Mouse (Mus musculus): ENCODE measurements around the gene Pnkp. TPM values are rescaled to one million over a fixed set of nuclear protein-coding genes. Genes with fewer than 3 reads are reported as not detected.
A peak's percentile ranks its signal among the peaks of the same experiment; 100 is the strongest.

Pnkp gene
- polyA plus RNA-seq, 1 experiment from 2014 or later, result 26.6 TPM

GRCm38 (mm10) chr7:44891611-44892010, 34.7 kb downstream of the Pnkp start:
- Histone ChIP-seq H3K4me2 (ENCODE audit: low read depth, low read length) (peak overlapping the region; percentile 88), H3K27me3 (replicated peaks; ENCODE audit: control insufficient read depth, insufficient read depth, low read length) (no peaks in the 10 kb centered on the region), H3K9me3 (ENCODE audit: control insufficient read depth, low read length) (no peaks in the 10 kb centered on the region), H3K4me1 (ENCODE audit: control insufficient read depth, insufficient read depth, low read length) (peaks cover 27% of the 10 kb centered on the region), H3K9ac (ENCODE audit: low read depth, low read length) (peak overlapping the region; percentile 93), H3K27ac (ENCODE audit: low read length) (peak overlapping the region; percentile 93), H3K36me3 (ENCODE audit: control insufficient read depth, insufficient read depth, low read length) (no peaks in the 10 kb centered on the region), H3K4me3 (ENCODE audit: low read length) (peak overlapping the region; percentile 87)
- peak; percentile 29; the same call in 1 of the 2 replicates for ATAC-seq
- 11% methylated on average over 6 of the region's 6 CpGs for WGBS

DNA sequence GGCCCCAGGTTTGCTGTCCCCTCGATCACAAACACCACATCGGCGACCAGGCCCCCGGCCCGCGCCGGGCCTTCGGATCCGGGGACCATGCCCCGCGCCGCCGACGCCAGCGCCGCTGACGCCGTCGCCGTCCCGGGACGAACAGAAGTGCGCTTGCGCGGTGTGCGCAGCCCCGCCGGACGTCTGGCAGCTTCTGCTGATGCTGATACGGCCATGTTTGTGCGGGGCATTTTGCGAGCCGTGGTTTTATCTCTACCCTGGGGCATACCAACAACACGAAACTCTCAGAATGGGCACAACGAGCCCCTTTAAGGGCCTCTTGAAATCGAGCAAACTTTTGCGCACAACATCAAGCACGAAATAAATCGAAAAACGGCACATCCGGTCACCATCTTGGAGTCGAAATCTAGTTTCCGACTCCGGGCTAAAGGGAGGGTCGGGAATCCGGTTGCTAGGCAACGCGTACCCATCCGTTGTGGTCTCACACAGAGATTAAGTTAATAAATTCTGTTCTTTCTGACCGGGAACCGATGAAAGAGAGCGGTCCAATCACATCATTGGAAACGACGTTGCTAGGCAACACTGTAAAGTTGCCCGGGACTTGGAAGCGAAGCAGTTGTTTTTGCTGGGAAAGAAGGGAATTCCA, 35.5 kb downstream of the Pnkp start, which contains the start of gene Med25:
TSS of gene Med25 (minus strand) at position 437 of the 646 bp plus-strand sequence.
- Histone ChIP-seq H3K27me3 (replicated peaks; ENCODE audit: control insufficient read depth, insufficient read depth, low read length) (no peaks in the 10 kb centered on the region), H3K36me3 (ENCODE audit: control insufficient read depth, insufficient read depth, low read length) (no peaks in the 10 kb centered on the region), H3K4me3 (ENCODE audit: low read length) (peak within 1 kb of the TSS; percentile 87), H3K9me3 (ENCODE audit: control insufficient read depth, low read length) (no peaks in the 10 kb centered on the region), H3K27ac (ENCODE audit: low read length) (peak within 1 kb of the TSS; percentile 93), H3K4me1 (ENCODE audit: control insufficient read depth, insufficient read depth, low read length) (peaks cover 31% of the 10 kb centered on the region), H3K9ac (ENCODE audit: low read depth, low read length) (peak within 1 kb of the TSS; percentile 93), H3K4me2 (ENCODE audit: low read depth, low read length) (peak within 1 kb of the TSS; percentile 88)
- ATAC-seq, result peak; percentile 77
- under 1% methylated on average over 56 of the region's 56 CpGs for WGBS

GRCm38 (mm10) chr7:44893197-44893596, 36.3 kb downstream of the Pnkp start:
- no peak for ATAC-seq
- H3K4me2 ChIP-seq (ENCODE audit: low read depth, low read length), result peak overlapping the region; percentile 20; the same call in 1 of the 2 replicates
- 19% methylated on average over 8 of the region's 8 CpGs for WGBS
- peak overlapping the region; percentile 77 for H3K27ac ChIP-seq (ENCODE audit: low read length)
- H3K4me3 ChIP-seq (ENCODE audit: low read length), result no peak overlapping the region
- no peaks in the 10 kb centered on the region for H3K27me3 ChIP-seq (replicated peaks; ENCODE audit: control insufficient read depth, insufficient read depth, low read length)
- H3K9ac ChIP-seq (ENCODE audit: low read depth, low read length), result no peak overlapping the region
- H3K36me3 ChIP-seq (ENCODE audit: control insufficient read depth, insufficient read depth, low read length), result no peaks in the 10 kb centered on the region
- H3K4me1 ChIP-seq (ENCODE audit: control insufficient read depth, insufficient read depth, low read length), result peaks cover 34% of the 10 kb centered on the region
- no peaks in the 10 kb centered on the region for H3K9me3 ChIP-seq (ENCODE audit: control insufficient read depth, low read length)

- no peaks in the 10 kb centered on the region for H3K36me3 ChIP-seq (ENCODE audit: control insufficient read depth, insufficient read depth, low read length)
- peaks cover 44% of the 10 kb centered on the region for H3K4me1 ChIP-seq (ENCODE audit: control insufficient read depth, insufficient read depth, low read length)
- no peak overlapping the region for H3K4me3 ChIP-seq (ENCODE audit: low read length)
- H3K27ac ChIP-seq (ENCODE audit: low read length), result no peak overlapping the region
- no peak overlapping the region for H3K9ac ChIP-seq (ENCODE audit: low read depth, low read length)
- H3K27me3 ChIP-seq (replicated peaks; ENCODE audit: control insufficient read depth, insufficient read depth, low read length), result no peaks in the 10 kb centered on the region
- ATAC-seq, result no peak
- no peaks in the 10 kb centered on the region for H3K9me3 ChIP-seq (ENCODE audit: control insufficient read depth, low read length)
- no peak overlapping the region for H3K4me2 ChIP-seq (ENCODE audit: low read depth, low read length)
- WGBS, result 89% methylated on average over 3 of the region's 3 CpGs
Measured at GRCm38 (mm10) chr7:44894175-44894574, 37.2 kb downstream of the Pnkp start.

DNA sequence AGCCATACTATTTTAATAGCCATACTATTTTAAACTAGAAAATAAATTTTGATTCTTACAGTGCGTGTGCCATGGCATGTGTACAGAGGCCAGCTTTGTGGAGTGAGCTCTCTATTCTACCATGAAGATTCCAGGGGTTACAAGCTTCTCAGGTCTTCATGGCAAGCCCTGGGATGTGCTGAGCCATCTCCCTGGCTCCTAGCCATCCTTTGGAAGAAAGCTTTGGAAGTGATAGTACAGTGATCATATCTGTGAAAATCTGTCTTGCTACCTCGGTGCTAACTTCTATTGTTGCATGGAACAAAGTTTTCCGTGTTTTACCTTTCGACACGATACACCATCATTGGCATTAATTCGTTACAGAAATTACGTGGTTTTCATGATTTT, 38.3 kb downstream of the Pnkp start:
- Histone ChIP-seq H3K9me3 (ENCODE audit: control insufficient read depth, low read length) (no peaks in the 10 kb centered on the region), H3K27ac (ENCODE audit: low read length) (0 out of 2 replicates have a peak overlapping the region, but pooled peaks have one; percentile 47), H3K4me2 (ENCODE audit: low read depth, low read length) (peak overlapping the region; percentile 73), H3K4me1 (ENCODE audit: control insufficient read depth, insufficient read depth, low read length) (peaks cover 44% of the 10 kb centered on the region), H3K9ac (ENCODE audit: low read depth, low read length) (0 out of 2 replicates have a peak overlapping the region, but pooled peaks have one; percentile 32), H3K36me3 (ENCODE audit: control insufficient read depth, insufficient read depth, low read length) (no peaks in the 10 kb centered on the region), H3K27me3 (replicated peaks; ENCODE audit: control insufficient read depth, insufficient read depth, low read length) (no peaks in the 10 kb centered on the region), H3K4me3 (ENCODE audit: low read length) (peak overlapping the region; percentile 75)
- ATAC-seq, result no peak
- WGBS, result 67% methylated on average over 7 of the region's 7 CpGs

DNA sequence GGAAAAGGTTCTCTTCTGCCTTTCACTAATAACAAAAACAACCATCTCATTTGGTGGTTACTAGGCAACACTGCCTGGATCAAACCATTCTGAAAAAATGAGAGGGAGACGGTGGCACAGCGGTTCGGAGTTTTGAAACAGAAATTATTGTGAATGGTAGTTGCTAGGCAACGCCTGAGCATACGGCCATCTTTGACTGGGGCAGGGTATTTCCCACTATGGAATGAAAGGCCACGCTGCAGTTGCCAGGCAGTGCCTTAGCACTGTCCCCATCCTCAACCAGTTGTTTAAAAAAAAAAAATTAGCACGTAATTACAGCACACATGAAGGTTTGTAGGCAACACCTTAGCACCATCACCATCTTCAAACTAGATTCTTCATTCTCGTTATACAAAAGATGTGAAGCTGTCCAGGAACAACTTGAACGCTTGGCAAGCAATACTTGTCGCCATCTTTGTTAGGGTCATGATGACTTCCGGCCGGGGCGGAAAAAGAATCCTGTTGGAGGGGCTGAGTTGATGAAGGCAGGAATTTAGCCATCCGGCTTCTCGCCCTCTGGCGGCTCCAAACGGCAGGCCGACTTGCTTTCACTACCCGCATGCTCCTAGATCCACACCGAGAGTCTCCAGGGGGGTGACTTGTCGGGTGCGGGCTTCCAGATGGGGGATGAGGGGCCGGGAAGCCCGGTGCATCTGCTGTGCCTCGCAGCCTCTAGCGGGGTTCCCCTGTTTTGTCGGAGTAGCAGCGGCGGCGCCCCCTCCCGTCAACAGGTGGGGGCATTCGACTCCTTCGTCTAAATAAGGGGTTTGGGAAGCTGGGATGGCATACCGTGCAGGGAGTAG, 38.9 kb downstream of the Pnkp start, which contains the start of gene Fuz:
TSS of gene Fuz (plus strand) at position 487 of the 842 bp plus-strand sequence.
- no peaks in the 10 kb centered on the region for H3K9me3 ChIP-seq (ENCODE audit: control insufficient read depth, low read length)
- H3K4me2 ChIP-seq (ENCODE audit: low read depth, low read length), result peak within 1 kb of the TSS; percentile 73
- ATAC-seq, result peak; percentile 49
- peak within 1 kb of the TSS; percentile 75 for H3K4me3 ChIP-seq (ENCODE audit: low read length)
- peak within 1 kb of the TSS; percentile 88 for H3K27ac ChIP-seq (ENCODE audit: low read length)
- no peaks in the 10 kb centered on the region for H3K27me3 ChIP-seq (replicated peaks; ENCODE audit: control insufficient read depth, insufficient read depth, low read length)
- 1% methylated on average over 34 of the region's 34 CpGs for WGBS
- H3K4me1 ChIP-seq (ENCODE audit: control insufficient read depth, insufficient read depth, low read length), result peaks cover 39% of the 10 kb centered on the region
- H3K9ac ChIP-seq (ENCODE audit: low read depth, low read length), result peak within 1 kb of the TSS; percentile 76
- no peaks in the 10 kb centered on the region for H3K36me3 ChIP-seq (ENCODE audit: control insufficient read depth, insufficient read depth, low read length)

GRCm38 (mm10) chr7:44896499-44896898, 39.6 kb downstream of the Pnkp start:
- H3K27ac ChIP-seq (ENCODE audit: low read length), result peak overlapping the region; percentile 88
- H3K4me1 ChIP-seq (ENCODE audit: control insufficient read depth, insufficient read depth, low read length), result peaks cover 38% of the 10 kb centered on the region
- no peaks in the 10 kb centered on the region for H3K27me3 ChIP-seq (replicated peaks; ENCODE audit: control insufficient read depth, insufficient read depth, low read length)
- H3K4me2 ChIP-seq (ENCODE audit: low read depth, low read length), result peak overlapping the region; percentile 73
- no peaks in the 10 kb centered on the region for H3K36me3 ChIP-seq (ENCODE audit: control insufficient read depth, insufficient read depth, low read length)
- H3K9ac ChIP-seq (ENCODE audit: low read depth, low read length), result peak overlapping the region; percentile 76
- H3K4me3 ChIP-seq (ENCODE audit: low read length), result peak overlapping the region; percentile 75
- no peak for ATAC-seq
- 34% methylated on average over 10 of the region's 10 CpGs for WGBS
- no peaks in the 10 kb centered on the region for H3K9me3 ChIP-seq (ENCODE audit: control insufficient read depth, low read length)

DNA sequence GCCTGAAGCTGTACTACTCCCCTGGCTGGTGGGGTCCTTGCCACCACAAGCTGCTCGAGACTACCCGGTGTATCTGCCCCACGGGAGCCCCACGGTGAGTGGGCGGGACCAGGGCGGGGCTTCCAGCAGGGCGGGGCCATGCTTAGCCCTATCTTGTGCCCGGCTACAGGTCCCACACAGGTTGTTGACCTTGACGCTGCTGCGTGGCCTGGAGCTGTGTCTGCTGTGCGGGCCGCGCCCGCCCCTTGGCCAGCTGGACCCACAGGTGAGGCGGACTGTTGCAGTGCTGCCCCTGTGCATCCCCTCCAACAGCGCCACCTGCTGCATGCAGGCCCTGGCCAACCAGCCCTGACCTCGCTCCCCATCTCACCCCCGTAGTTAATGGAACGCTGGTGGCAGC, 41.7 kb downstream of the Pnkp start:
- H3K27me3 ChIP-seq (replicated peaks; ENCODE audit: control insufficient read depth, insufficient read depth, low read length), result no peaks in the 10 kb centered on the region
- H3K9me3 ChIP-seq (ENCODE audit: control insufficient read depth, low read length), result no peaks in the 10 kb centered on the region
- H3K4me2 ChIP-seq (ENCODE audit: low read depth, low read length), result peak overlapping the region; percentile 31
- H3K9ac ChIP-seq (ENCODE audit: low read depth, low read length), result 0 out of 2 replicates have a peak overlapping the region, but pooled peaks have one; percentile 27
- 0 out of 2 replicates have a peak, but pooled peaks cover 7% of the 10 kb centered on the region for H3K36me3 ChIP-seq (ENCODE audit: control insufficient read depth, insufficient read depth, low read length)
- ATAC-seq, result peak; percentile 16
- peaks cover 36% of the 10 kb centered on the region for H3K4me1 ChIP-seq (ENCODE audit: control insufficient read depth, insufficient read depth, low read length)
- WGBS, result 28% methylated on average over 19 of the region's 19 CpGs
- H3K27ac ChIP-seq (ENCODE audit: low read length), result no peak overlapping the region
- no peak overlapping the region for H3K4me3 ChIP-seq (ENCODE audit: low read length)

DNA sequence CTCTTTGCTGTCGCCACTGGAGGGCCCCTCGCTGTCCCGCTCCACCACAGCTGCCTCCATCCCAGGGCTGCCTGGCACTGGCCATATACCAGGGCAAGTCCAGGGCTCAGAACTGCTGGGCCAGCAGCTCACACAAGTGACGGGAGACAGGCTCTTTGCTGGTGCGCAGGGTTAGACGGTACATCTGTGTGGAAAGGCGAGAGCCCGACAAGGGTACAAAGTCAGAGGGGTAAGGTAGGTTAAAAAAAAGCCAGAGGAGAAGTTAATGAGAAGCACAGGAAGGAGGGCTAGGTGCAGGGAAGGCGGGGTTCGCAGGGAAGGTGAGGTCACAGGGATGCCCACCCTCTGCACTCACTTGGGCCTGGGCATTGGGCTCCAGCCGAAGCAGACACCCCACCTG, 43.7 kb downstream of the Pnkp start:
- H3K4me2 ChIP-seq (ENCODE audit: low read depth, low read length), result no peak overlapping the region
- ATAC-seq, result no peak
- H3K9me3 ChIP-seq (ENCODE audit: control insufficient read depth, low read length), result no peaks in the 10 kb centered on the region
- WGBS, result 89% methylated on average over 11 of the region's 11 CpGs
- H3K27ac ChIP-seq (ENCODE audit: low read length), result no peak overlapping the region
- no peak overlapping the region for H3K4me3 ChIP-seq (ENCODE audit: low read length)
- H3K27me3 ChIP-seq (replicated peaks; ENCODE audit: control insufficient read depth, insufficient read depth, low read length), result no peaks in the 10 kb centered on the region
- H3K4me1 ChIP-seq (ENCODE audit: control insufficient read depth, insufficient read depth, low read length), result peaks cover 33% of the 10 kb centered on the region
- no peak overlapping the region for H3K9ac ChIP-seq (ENCODE audit: low read depth, low read length)
- peaks cover 20% of the 10 kb centered on the region; the same call in 1 of the 2 replicates for H3K36me3 ChIP-seq (ENCODE audit: control insufficient read depth, insufficient read depth, low read length)
